Mouse (Mus musculus) heart, adult 2 months (tissue): ENCODE measurements at regions not wholly inside any gene's neighbourhood (a gene's known extent, or its start where the extent isn't known, plus 50 kb on each side); places are given as distances from the start of the nearest gene placed in this dataset.

ENCODE experiments used
- CTCF ChIP-seq: fragments of 200-600 bp; IDR thresholded peaks from 2 replicates; pipeline ENCODE4 v1.8.1; 2022; ENCODE audit warnings: antibody characterized with exemption, mild to moderate bottlenecking, moderate library complexity
- EP300 ChIP-seq: fragments of 200-500 bp; IDR thresholded peaks from 2 replicates; pipeline ENCODE4 v1.6.1; 2011; ENCODE audit warnings: low read depth, low read length, control low read depth; ENCODE audit not compliant: insufficient read depth

DNA sequence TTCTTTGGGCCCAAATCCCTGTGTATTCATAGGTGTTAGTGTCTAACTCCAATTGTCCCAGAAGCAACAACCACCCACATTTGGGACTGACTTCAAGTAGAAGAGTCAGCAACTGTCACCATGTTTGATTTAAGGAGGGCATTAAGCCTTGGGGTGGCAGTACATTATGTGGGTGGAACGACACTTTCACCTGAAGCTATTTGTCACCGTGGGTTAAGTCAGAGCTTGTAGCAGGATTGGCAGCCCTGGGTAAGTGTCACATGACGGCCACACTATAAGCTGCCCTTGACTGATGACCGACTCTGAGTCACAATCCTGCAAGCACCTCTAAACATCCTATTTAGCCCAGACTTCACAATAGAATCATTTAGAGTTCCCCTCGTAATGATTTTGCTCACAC lies 236.7 kb upstream of the A1bg start:
- TF ChIP-seq EP300 = no peak
- TF ChIP-seq CTCF = no peak
